Mouse (Mus musculus) adrenal gland, postnatal 0 days (tissue): ENCODE data around the gene Icam1. TPM values are rescaled to one million over a fixed set of nuclear protein-coding genes. Genes with fewer than 3 reads are reported as not detected.

Source experiments
- microRNA-seq: library from miRNA; unstranded; fragments of <30 nt; microRNA quantifications from one replicate; pipeline ENCODE4, GENCODE M21; 2016; ENCODE audit warnings: borderline replicate concordance; ENCODE audit not compliant: insufficient number of aligned reads
- polyA plus RNA-seq: library from polyadenylated mRNA; unstranded; fragments of >200 nt; fragmentation: Nextera tagmentation; extraction: Ambion mirVana; gene quantifications from 2 replicates; pipeline ENCODE4 v1.2.1, GENCODE M21; 2015

Icam1 gene
- 10.3 TPM in 2 replicates for polyA plus RNA-seq

DNA sequence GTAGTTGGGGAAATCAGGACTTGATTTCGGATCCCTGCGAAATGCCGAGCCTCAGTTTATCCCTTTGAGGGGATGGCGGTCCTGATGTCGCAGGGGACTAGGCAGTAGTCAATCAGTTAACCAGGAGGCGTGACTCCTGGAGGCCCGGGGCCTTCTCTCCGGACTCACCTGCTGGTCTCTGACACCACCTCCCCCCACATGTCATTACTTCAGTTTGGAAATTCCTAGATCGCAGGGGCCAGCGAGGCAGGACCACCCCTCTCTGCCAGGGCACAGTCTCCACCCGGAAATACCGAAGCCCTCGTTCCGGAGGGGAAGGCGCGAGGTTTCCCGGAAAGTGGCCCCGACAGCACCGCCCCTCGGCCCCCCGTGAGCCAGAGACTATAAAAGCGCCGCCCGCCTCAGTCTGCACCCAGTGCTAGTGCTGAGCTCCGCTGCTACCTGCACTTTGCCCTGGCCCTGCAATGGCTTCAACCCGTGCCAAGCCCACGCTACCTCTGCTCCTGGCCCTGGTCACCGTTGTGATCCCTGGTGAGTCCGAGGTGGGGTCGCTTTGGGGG is at the start of gene Icam1:
Gene Icam1 (plus strand): TSS at position 415 of the 560 bp plus-strand sequence.

DNA sequence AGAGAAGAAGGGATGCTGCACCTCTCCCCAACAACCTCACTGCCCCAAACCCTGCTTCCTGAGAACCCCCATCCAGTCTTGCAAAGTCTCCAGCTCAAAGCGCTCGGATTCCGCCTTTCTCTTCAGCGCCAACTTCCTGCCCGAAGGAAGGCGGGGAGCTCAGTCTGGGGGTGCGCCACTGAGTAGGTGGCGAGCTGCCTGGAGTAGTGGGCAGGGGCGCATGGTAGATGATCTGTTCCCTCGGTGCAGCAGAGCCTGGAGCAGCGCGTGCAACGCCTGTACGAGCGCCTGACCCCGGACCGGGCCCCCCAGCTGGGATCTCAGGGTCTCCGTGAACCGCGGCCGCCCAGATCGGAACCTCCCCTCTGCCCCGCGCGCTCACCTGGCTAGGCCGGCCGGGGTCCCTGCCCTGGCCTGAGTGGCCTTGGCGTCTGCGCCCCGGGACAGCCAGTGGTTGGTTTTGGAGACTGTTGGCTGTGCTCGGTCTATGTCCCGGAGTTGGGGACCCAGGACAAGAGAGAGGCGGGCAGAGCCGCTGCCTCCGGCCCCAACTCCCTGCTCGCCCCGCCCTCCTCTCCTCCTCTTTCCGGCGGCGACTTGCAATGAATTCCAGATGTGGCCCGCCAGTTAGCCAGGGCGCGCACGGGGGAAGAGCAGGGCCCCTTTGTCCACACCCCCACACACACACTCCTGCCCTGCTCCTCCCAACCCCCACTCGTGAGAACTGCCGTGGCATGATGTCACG is 39.4 kb upstream of the Icam1 start, which contains the start of gene S1pr2:
Gene S1pr2 (minus strand): TSS at position 566 of the 745 bp plus-strand sequence.

DNA sequence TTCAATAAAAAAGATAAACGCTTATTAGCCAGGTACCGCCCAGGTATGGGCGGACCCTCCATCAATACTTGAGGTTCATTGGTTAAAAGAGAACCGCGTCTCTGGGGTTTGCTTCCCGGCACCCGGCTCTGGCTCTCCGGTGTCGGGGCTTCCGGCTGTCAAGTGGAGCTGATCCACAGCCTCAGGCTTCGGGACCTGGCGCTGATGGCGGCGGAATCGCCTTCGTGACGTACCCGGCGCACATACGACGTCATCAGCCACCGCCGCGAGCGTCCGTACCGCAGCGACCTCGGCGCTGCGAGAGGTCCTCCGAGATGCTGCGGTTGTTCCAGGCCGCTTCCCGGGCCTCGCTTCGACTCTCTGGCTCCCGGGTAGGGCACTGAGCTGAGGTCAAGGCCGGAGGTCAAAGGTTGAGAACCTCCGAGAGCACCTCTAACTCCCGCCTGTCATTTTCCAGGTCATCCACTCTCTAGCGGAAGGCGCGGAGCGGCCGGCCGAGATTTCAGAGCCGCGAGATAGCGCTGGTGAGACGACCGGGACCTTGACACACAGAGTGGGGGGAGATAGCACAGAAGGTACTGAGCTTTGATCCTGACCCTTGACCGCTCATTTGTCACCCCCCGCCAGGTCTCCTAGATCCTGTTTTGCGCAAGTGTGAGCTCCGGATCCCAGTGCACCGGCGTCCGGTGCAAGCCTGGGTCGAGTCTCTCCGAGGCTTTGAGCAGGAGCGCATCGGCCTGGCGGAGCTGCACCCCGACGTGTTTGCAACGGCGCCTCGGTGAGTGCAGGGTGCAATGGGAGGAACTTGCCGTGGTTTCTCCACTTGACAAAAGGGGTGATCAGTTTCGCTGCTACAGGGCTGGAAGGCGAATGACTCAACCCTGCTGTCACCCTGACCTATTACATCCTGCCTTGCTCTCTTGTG is 12.9 kb upstream of the Icam1 start, which contains the start of gene Mrpl4:
Gene Mrpl4 (plus strand): TSS at position 112 of the 925 bp plus-strand sequence.

DNA sequence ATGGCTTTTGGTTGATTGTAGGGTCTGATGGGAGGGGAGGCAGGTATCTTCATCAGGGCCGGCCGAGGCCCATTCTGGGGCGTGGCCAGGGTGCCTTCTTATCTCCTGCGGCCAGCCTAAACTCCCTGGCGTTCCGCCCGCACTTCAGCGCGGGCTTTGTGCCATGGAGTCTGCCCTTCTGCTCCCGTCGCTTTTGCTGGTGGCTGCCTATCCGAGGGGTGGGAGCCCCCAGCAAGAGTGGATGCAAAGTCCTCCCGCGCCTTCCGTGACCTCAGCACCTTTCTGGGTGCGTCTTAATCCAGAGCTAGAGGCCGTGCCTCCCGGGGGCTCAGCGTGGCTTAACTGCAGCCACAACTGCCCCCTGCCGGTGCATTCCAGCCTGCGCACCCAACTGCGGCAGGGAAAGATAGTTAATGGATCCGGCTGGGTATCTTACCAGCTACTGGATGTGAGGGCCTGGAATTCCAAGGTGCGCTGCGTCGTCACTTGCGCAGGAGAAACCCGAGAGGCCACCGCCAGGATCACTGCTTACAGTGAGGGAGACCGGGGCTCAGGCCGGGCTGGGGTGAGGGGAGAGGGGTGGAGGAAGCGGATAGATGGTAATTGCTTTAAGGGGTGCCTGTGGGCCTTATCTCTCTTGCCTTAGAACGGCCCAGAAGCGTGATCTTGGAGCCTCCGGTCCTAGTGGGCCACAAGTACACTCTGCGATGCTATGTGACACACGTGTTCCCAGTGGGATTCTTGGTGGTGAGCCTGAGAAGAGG is 13.7 kb downstream of the Icam1 start, which contains the start of gene Icam4:
Gene Icam4 (plus strand): TSS at position 83 of the 764 bp plus-strand sequence.

DNA sequence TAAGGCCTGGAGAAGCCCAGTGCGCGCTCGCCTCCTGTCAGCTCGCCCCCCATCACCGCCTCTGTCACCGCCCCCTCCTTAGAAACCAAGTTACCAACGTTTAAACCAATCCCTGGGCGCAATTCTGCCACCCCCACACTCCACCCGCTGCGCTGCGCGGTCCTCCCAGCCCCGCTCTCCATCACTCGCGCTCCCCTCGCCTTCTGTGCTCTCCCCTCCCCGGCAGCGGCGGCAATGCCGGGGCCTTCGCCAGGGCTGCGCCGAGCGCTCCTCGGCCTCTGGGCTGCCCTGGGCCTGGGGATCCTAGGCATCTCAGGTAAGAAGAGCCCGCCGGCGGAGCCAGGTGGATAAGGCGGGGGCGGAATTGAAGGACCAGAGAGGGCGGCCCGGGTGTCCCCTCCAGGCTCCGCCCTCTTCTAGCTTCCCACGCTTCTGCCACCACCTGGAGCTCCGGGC is 16.1 kb downstream of the Icam1 start, which contains the start of gene Icam5:
Gene Icam5 (plus strand): TSS at position 178 of the 456 bp plus-strand sequence.

DNA sequence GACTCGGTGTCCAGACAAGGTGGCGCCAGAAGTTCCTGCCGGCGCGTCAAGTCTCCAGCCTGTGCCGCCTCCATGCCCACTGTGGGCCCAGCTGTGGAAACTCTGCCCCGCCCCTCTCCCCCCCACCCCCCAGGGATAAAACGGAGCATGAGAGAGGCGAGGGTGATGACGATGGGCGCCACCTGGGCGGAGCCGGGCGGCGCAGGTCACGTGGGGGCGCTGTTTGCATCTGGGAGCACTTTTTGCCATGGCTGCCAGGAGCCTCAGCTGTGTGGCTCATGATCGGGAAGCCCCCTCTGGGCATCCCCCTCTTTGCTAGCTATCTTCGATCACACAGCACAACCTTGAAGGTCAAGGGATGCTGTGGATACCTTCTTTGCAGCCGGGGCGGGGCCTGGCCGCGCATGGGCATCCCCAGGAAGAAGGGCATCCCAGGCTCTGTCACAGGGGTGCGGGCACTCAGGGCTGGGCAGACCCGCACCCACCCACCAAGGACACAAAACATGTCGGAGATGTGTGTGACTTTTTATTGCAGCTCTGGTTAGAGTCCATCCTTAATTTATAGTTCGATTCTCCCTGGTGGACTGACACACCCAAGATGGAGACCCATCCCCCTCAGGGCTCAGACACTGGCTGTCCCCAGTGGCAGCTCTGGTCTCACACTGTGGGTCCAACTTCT is 51.4 kb downstream of the Icam1 start, which contains the start of gene Zglp1:
Gene Zglp1 (minus strand): TSS at position 88 of the 679 bp plus-strand sequence.

DNA sequence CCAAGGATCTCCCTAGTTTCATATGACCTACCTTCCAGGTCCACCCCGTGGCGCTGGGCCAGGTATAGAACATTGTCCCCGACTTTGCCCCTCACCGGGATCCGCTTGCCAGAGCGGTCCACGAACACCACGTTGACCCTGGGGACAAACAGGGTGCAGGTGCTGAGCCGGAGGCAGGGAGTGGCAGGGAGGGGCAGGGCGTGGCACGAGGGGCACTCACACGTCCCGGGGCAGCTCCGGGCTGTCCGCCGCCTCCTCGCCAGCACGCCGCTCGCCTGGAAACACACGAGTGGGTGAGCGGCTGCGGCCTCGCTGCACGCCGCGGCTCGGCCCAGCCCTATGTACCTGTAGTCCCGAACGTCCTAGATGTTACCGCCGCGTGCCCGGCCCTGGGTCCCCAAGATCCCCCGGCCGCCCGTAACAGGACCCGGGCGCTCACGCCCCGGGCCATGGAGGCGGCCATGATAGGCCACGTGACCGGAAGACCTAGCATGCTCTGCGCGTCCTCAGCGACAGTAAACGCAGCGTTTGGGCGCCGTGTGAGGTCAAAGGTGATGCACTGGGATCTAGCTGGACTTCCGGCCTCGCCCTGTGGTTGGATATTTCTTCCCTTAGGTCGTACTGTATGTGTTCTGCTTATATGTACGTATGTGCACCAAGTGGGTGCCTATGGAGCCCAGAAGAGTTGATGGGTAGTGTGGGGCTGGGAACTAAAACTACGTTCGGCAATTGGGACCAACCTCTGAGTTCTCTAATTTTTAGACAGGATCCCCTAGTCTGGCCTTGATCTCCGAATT is 57.5 kb downstream of the Icam1 start, which contains the start of the genes Gm49373 and Fdx1l:
Gene Gm49373 (minus strand): TSS at position 53 of the 797 bp plus-strand sequence.
Gene Fdx1l (minus strand): TSS at position 571 of the 797 bp plus-strand sequence.

Small RNA genes within 50 kb of the gene (microRNA-seq; reads per million reads assigned to microRNA genes)
- gene Mir1900 (not detected), gene Mir7082 (3.2 reads per million)

Other genes with a start within 250 kb of the Icam1 start
- 20.4 and 60.9 TPM in 2 replicates for gene Col5a3, start 200.9 kb upstream of the Icam1 start, polyA plus RNA-seq
- not detected in 2 replicates for gene Rdh8, start 197.5 kb upstream of the Icam1 start, polyA plus RNA-seq
- 12.4 and 27.2 TPM in 2 replicates for gene A230050P20Rik, start 147.3 kb upstream of the Icam1 start, polyA plus RNA-seq
- gene Angptl6, start 136.3 kb upstream of the Icam1 start, polyA plus RNA-seq: 3.2 and 3.9 TPM in 2 replicates
- gene Ppan, start 127.8 kb upstream of the Icam1 start, polyA plus RNA-seq: 26.7 and 36.0 TPM in 2 replicates
- gene Eif3g, start 117.4 kb upstream of the Icam1 start, polyA plus RNA-seq: 160 and 181 TPM in 2 replicates
- 20.2 and 26.5 TPM in 2 replicates for gene Dnmt1, start 56.1 kb upstream of the Icam1 start, polyA plus RNA-seq
- 25.8 and 29.4 TPM in 2 replicates for gene S1pr2, start 39.2 kb upstream of the Icam1 start, polyA plus RNA-seq
- 98.2 and 154 TPM in 2 replicates for gene Mrpl4, start 13.2 kb upstream of the Icam1 start, polyA plus RNA-seq
- gene Icam4, start 13.4 kb downstream of the Icam1 start, polyA plus RNA-seq: 4.3 and 5.4 TPM in 2 replicates
- gene Icam5, start 16.1 kb downstream of the Icam1 start, polyA plus RNA-seq: 0.15 and 0.16 TPM in 2 replicates
- gene Zglp1, start 51.1 kb downstream of the Icam1 start, polyA plus RNA-seq: 0.48 TPM in 1 of 2 replicates, not detected in the other
- 0.19 and 0.25 TPM in 2 replicates for gene Gm49373, start 57.1 kb downstream of the Icam1 start, polyA plus RNA-seq
- gene Fdx1l, start 57.6 kb downstream of the Icam1 start, polyA plus RNA-seq: 60.5 and 68.4 TPM in 2 replicates
- 0.91 and 1.2 TPM in 2 replicates for gene Gm38431, start 76.0 kb downstream of the Icam1 start, polyA plus RNA-seq
- 25.9 and 31.4 TPM in 2 replicates for gene Raver1, start 76.0 kb downstream of the Icam1 start, polyA plus RNA-seq
- gene Tyk2, start 115.3 kb downstream of the Icam1 start, polyA plus RNA-seq: 5.3 and 10.8 TPM in 2 replicates
- gene Cdc37, start 134.0 kb downstream of the Icam1 start, polyA plus RNA-seq: 163 and 197 TPM in 2 replicates
- gene Pde4a, start 149.7 kb downstream of the Icam1 start, polyA plus RNA-seq: 3.1 and 5.1 TPM in 2 replicates
- gene Keap1, start 223.4 kb downstream of the Icam1 start, polyA plus RNA-seq: 42.4 and 49.5 TPM in 2 replicates
- gene S1pr5, start 232.5 kb downstream of the Icam1 start, polyA plus RNA-seq: 0.08 TPM in 2 replicates
- gene Atg4d, start 249.3 kb downstream of the Icam1 start, polyA plus RNA-seq: 20.2 and 26.7 TPM in 2 replicates